Mouse (Mus musculus) T-helper 1 cell (primary cell): ENCODE data around the gene Tmem144.

Source experiments
- in situ Hi-C: fragments of 300-600 bp; cut with MboI, MseI; formaldehyde crosslinking; loops from one replicate; pipeline ENCODE4 v1.15.1; 2025; ENCODE audit warnings: high pct_unique_total_duplicates

The Tmem144 gene

DNA sequence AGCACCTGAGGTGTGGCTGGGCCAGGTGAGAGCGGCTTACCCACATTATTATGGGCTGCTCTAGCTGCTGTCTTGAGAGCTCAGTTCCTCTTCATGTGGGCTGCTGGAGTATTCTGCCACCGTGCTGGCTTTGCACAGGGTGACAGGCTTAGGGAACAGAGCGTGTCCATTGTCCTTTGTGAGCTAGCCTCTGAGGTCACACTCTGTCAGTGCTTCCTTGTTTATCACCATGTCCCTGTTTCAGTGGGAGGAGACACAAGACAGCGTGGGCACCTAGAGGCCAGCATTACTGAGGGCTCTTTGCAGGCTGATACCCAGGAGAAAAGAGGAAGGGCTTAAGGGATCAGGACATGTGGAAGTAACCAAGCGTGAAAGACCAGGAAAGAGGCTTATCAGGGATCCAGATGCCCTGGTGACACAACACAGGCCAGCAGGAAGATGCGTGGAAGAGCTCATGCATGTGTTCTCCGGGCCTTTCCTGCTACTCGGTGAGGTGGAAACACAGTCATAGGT, at the start of gene Tmem144:
Gene Tmem144, minus strand, starts transcription at position 120 of the 513 bp plus-strand sequence.
- in situ Hi-C loops: no loop called here

DNA sequence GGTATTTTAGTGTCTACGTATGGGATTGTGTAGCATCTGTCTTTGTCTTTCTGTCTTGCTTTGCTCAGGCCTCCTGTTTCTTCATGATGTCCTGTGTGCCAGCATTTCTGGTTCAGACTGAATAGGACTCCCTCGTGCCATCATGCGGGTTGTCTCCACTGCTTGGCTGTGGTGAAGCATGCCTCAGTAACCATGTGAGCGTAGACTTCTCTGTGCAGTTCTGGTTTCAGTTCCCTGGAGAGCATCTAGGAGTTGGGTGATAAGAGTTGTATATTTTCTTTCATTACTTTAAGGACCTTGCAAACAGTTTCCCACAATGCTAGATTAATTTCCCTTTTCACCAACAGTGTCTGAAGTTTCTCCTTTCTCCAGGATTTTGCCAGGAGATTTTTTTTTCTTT, 49.2 kb upstream of the Tmem144 start:
- in situ Hi-C loops: no loop called here

DNA sequence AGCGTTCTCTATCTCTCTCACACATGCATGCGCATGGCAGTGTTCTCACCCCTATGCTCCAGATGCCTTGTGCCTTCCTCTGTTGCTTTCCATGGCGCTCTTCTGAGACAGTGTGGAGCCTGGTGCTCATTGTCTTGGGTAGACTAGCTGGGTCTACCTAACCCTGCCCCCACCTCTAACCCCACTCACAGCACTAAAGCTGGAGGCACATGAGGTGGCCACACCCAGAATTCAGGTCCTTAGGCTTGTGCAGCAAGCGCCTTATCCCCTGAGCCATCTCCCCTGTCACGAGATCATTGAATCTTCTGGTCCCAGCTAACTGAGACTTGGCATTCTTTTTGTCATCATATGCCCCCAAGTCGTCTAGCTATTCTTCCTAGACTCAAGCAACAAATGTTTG, 48.7 kb upstream of the Tmem144 start:
- in situ Hi-C loops: no loop called here

DNA sequence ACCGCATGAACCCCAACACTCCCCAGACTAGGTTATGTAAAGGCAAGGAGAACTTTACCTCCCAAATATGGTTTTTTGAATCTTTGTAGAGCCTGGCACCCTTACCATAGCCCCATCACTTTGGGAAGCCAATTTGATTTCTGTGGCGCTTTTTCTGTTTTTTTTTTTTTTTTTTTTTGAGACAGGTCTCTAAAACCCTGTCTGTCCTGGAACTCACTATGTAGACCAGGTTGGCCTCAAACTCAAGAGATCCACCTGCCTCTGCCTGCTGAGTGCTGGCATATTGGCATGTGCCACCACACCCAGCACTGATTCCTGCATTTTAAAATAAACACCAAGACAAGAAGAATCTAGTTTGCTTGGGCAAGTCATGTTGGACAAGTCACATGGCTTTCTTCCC, 47.9 kb upstream of the Tmem144 start:
- in situ Hi-C loops: no loop called here

DNA sequence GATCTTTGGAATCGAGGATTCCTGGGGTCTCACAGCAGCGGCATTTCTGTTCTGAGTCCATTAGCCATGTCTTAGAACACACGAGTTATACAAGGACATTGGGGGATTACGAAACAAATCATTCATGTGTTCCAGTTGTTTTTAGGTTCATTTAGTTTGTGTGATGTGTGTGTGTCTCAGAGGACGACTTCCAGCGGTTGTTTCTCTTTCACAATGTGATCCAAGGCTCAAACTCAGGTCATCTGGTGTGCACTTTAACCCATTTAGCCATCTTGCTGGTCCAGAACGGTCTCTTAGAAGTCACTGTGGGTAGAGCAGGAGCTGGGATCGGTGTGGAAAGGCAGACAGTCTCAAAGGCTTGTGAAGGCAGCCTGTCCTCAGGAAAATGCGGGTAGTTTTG, 47.3 kb upstream of the Tmem144 start:
- in situ Hi-C loops: no loop called here

DNA sequence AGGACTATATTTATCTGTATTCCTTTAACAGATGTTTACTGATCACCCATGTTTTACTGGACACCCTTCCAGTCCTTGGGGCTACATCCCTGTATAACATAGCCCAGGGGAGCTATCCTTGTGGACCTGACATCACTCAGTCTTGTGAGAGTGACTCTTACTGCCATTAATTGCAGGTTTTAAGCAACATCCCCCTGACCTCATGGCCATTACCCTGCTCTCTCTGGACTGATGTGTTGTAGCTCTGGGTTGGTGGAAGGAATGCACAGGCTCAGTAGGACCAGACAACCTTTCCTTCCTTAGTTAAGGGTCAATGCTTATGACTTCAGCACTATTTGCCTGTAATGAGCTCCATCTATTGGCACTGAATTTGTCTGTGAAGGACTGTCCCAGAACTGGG, 45.9 kb upstream of the Tmem144 start:
- in situ Hi-C loops: no loop called here

DNA sequence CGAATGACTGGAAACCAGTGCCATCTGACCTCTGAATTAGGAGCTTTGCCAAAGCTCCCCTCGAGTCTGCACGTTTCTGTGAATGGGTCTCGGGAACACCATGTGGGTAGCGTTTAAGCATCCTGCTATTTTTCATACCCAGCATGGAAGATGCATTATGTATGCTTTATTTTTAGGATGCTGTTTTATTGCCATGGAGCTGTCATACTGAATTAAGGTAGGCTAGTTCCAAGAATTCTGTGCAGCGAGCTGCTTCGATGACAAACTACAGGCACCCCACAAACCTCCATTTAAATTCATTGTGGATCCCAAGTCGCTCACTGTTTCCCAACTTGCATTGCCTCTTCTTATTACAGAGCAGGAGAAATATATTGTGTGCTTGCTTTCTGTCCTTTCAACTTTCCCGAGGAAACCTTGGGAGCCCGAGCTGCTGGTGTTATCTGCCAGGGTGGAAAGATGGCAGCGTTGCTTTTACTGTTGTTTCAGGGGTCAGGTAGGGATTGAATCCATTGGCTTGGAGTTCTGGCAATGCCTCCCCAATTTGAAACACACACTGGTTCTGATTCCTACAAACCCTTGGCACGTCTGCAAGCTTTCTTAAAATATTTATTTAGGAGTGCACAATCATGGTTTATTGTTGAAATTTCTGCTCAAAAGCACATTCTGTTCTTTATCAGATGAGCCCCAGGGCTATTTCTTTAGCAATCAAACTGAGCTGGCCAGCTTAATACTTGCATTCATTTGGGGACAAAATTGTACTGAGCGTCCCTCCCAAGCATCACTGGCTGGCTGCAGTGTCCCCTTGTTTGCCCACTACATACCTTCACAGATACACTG, 45.2 kb upstream of the Tmem144 start:
- in situ Hi-C loops: no loop called here

DNA sequence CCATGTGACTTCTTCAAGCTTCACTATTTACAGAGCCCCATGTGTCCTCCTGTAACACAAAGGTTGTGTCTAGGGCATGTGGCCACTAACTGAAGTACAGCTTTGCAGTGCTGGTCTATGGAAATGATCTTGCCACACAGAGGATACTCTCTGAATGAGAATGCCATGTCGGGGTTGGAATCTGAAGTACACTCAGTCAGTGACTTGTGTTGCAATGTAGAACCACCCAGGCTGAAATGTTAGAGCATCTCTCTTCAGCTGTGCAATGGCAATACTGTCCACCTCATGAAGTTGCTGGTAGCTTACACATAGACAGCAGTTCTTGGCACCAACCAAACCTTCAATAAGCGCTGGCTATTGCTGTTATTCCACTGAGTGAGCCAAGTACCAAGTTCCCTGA, 35.4 kb upstream of the Tmem144 start:
- in situ Hi-C loops: loop anchor here (5.0 kb wide), 1 partner anchor 174 kb away; no protein-coding TSS in a partner anchor

DNA sequence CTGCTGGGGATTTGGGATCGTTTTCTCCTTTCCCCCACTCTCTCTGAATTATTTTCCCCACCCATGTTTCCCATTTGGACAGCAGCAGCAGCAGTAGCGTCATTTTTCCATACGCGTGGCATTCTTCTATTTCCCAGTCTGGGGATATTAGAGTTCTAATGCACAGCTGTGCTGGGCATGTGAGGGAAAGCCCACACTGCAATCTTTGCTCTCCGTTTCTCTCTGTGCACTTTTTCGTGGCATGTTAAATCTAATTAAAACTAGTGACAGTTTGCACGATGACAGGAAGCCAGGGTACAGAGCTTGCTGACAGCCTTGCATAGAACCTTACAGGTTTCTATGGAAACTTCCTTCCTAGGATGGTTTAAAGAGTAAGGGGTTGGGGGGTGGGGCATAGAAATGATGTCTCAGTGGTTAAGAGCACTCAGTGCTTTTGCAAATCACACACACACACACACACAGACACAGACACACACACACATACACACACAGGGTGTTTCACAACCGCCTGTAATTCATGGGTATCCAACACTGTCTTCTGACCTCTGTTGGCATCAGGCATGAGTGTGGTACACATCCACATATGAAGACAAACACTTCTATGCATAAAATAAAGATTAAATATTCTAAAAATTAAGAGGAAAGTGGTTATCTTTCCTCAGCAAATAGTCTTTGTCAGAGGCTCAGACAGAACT, 34.7 kb upstream of the Tmem144 start:
- in situ Hi-C loops: loop anchor here (5.0 kb wide), 1 partner anchor 175 kb away; no protein-coding TSS in a partner anchor

DNA sequence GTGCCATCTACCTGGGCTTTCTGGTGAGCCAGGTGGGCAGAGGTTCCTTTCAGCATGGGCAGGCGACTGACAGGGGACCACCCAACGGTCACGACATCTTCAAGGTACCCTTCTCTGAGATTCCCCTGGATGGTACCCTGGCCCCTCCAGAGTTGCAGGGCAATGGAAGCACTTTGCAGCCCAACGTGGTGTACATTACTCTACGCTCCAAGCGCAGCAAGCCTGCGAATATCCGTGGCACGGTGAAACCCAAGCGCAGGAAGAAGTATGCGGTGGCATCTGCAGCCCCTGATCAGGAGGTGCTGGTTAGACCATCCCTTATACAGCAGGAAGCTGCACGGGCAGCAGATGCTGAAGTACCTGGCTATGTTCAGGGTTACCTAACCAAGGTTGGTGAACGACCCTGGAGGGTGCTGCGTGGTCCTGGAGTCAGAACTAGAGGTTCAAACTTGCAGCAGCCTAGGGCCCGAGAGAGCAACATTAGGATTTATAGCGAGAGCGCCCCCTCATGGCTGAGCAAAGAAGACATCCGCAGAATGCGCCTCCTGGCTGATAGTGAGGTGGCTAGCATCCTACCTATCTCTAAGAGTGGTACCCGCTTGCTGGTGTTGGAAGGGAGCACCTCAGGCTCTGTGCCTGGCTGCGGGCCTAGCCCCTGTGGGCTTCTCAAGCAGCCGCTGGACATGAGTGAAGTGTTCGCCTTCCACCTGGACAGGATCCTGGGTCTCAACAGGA, 34.0 kb upstream of the Tmem144 start:
- in situ Hi-C loops: loop anchor here (5.0 kb wide), 1 partner anchor 176 kb away; no protein-coding TSS in a partner anchor

DNA sequence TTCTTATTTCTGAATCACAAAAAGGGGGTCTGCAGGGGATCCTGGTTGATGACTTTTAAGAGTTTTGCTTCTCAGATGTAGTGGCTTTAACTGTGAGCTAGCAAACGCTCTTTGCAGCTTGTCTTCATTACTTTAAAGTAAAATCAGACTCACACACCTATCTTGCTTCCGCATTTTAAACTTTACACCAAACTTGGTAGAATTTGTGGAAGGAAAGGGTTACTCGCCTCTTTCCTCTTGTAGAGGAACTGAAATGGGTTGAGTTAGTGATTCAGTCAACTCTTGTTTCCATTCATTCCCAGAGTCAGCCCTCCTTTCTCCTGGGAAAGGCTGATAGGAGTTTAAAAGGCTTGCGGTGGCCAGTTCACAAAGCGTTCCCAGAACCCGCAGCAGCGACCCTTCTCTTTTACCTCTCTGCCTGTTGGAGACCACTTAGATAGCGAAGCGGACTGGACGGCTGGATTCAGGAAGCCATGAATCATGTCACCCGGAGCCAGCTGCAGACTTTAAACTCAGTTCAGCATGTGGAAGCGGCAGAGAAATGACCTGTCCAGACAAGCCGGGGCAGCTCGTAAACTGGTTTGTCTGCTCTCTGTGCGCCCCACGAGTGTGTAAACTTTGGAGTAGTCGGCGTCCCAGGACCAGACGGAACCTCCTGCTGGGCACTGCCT, 33.2 kb upstream of the Tmem144 start:
- in situ Hi-C loops: loop anchor here (5.0 kb wide), 1 partner anchor 176 kb away; no protein-coding TSS in a partner anchor

DNA sequence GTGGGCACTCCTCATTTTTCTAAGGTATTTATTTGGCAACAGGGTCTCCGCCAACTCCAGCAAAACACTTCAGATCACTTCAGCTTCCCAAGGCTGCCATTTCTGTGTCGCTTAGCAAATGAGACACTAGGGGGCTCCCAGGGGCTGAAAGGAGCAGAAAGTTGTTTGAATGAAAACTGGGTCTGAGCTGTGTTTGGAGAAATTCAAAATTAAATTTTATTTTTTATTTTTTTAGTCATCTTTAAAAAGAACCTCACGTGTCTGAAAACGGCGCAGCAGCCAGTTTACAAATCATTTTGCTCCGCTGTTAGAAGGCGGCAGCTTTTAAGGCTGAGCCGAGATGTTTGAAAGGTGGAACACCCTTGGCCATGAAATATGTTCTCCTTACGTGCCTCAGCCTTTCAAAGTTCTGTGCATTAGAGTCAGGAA, 32.2 kb upstream of the Tmem144 start:
- in situ Hi-C loops: loop anchor here (5.0 kb wide), 1 partner anchor 178 kb away; no protein-coding TSS in a partner anchor

DNA sequence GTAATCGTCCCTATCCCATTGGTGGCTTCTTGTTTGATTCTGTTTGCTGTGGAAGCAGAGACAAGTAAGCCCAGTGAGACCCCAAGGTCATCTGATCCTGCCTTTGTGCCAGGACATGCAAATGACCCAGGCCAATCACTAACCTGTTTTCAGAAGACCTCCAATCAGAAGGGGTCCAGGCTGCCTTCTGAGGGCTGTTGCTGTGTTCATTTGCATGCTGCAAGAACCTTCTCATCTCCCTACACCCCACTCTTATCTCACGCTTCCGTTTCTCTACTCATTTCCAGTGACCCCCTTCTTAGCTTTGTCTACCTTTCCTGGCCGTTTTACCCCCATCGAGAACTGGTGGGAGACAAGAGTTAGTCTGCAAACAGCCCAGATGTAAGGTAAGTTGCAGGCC, 31.7 kb upstream of the Tmem144 start, which contains the start of gene Fam198b:
Gene Fam198b, plus strand, starts transcription at position 229 of the 400 bp plus-strand sequence.
- in situ Hi-C loops: no loop called here

DNA sequence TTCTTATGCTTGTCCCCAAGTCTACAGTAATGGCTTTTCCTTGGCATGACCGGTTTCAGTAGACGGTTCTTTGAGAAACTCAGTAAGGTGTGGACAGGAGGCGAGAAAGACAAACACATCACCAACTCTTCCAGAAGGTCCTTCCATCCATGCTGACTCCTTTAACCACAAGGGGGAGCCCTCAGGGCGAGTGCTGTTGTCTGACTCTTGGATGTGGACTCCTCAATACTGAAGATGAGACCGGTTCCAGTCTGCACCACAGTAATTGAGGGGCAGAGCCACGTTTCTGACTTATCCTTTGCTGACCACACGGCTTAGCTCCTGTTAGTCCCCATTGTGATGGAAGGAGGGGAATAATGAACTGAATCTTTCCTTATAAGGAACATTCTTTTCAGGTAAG, 30.5 kb upstream of the Tmem144 start:
- in situ Hi-C loops: no loop called here

DNA sequence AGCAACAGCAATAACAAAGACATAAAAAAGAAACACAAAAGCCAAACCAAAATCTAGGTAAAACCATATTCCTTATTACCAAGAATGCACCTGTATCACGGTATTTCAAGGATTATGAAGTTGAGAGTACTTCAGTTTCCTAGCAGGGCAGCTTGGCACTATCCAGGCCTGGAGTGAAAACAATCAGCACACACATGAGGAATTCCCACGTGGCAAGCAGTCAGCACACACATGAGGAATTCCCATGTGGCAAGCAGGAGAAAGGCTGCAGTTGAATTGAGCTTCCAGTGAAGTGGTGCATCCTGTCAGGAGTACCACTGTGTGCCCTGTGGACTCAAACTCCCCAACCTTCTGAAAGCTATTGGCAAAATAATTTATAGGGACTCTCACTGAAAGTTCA, 29.1 kb upstream of the Tmem144 start:
- in situ Hi-C loops: no loop called here

DNA sequence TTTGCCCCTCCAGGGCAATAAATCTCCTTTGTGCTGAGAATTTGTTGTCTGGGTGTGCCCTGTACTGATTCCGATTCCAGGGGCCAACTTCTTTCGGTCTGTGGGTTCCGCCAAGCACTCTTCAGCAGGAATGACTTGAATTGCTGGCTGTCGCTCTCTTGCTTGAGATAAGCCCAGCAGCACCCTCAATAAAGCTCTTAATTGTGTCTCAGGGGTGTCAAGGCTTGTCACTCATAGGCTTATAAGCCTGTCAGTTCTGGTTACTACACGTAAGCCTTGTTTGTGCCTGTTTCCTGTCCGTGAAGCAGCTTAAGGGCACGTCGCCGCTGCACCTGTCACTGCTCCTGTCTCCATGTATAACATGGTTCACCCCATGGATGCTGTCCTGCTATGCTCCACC, 26.7 kb upstream of the Tmem144 start:
- in situ Hi-C loops: no loop called here

DNA sequence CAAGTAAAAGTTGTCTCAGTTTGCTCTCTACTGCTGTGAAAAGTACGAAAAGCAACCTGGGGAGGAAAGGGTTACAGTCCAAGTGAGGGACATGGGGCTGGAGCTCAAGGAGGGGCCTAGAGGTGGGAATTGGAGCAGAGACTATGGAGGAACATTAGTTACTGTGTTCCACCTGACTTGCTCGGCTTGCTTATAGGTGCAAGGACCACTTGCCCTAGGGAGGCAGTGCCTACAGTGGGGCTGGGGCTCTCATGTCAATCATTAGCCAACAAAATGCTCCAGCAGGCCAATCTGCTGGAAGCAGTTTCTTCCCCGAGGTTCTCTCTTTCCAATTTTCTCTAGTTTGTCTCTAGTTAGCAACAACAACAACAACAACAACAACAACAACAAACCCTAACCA, 25.8 kb upstream of the Tmem144 start:
- in situ Hi-C loops: no loop called here

DNA sequence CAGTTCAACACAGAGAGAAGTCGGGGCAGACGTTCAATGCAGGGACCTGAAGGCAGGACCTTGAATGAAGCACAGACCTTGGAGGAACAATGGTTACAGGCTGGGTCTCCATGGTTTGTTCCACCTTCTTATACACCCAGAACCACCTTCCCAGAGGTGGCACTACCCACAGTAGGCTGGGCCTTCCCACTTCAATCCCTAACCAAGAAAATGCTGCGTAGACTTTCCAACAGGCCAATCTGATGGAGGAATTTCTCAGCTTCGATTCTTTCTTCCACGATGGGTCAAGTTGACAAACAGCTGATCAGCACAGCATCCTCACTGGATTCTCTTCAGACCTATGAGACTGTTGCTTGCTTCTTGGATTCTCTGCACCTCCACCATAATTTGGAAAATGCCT, 22.9 kb upstream of the Tmem144 start:
- in situ Hi-C loops: no loop called here

DNA sequence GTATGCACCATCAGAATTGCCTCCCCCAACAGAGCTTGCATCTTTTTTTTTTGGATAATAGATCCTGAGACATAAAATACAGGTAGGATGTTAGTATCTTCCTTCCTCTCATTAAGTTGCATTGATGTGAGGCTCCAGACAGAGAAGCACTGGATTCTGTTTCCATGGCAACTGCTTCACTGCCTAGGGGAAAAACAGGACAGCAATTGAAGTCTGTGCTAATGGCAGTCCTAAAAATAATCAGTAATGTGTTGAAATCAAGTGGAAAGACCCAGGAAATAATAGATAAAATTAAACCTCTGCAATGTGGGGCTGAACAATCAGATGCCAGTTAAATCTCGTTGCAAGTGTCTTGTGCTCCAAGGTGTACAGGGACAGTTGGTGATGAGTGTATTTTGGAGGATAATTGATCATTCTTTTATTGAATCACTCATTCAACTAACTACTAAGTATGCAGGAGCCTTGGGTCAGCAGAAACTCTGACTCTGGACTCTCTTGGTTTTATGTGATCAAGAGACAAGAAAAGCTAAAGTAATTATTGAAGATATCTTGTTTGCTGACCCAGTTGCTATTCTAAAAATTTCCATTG, 14.6 kb upstream of the Tmem144 start:
- in situ Hi-C loops: no loop called here

DNA sequence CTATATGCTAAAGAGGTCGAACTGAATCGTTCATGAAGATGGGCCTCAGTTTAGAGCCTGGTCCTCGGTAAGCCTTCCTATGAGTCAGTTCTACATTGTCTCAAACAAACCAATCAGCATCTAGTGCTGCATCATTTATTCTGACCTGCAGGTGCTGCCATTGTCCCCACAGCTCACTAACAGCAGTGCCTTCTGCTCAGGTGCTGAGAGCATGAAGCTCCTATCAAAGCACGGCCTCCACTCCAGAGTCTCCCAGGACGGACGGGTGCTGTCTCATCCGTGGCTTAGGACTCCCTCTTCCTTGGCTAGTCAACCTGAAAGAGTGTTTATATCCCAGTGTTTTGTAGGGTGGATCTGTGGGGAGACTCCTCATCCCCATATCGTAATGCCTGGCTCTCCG, 14.0 kb upstream of the Tmem144 start:
- in situ Hi-C loops: no loop called here

DNA sequence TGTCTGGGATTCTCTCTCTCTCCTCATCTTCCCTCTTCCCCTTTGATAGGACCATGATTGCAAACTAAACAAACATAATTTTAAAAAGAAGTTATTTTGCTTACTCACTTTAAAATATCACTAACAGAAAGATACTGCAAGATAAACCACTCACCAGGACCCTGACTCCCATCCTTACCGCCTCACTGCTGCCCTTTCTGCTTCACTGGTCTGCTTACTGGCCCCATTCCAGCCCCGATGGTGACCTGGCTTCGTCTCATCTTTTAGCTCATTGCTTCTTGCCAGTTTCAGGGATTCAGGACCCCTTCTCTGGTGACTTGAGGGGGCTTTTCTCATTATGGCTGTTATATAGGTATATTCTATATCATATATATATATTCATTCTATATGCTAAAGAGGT, 13.5 kb upstream of the Tmem144 start:
- in situ Hi-C loops: no loop called here
